Mouse (Mus musculus) left cerebral cortex, adult 18-20 months (tissue): ENCODE data around the gene Yjefn3. TPM values are rescaled to one million over a fixed set of nuclear protein-coding genes. Genes with fewer than 3 reads are reported as not detected.
"Not testable (repeated sequence)": the region's sequence is repeated elsewhere in the genome, so short reads cannot be mapped to it uniquely, and the experiment has no call there.

Experiments
- DNase-seq, 2 experiments: peaks; one replicate each; pipeline ENCODE4 v3.0.0; 2021 to 2022; ENCODE audit warnings: low spot score in 2 of 2, mixed read lengths in 1 of 2
- long read RNA-seq, 2 experiments: library from polyadenylated mRNA; stranded (forward); transcript quantifications; one replicate each; pipeline ENCODE4 v2.0.0; 2021
- total RNA-seq, 2 experiments: library from RNA; stranded (reverse); gene quantifications; 2 replicates each; pipeline ENCODE4 v1.2.3; 2021

Yjefn3 gene
- 10 to 100 TPM; 28.3 to 30.7 TPM for total RNA-seq
- long read RNA-seq, experiment 1, transcript Yjefn3-202 (6 exons, 785 nt), result major isoform, 5 of 41 reads
- long read RNA-seq, experiment 1, partial matches to known transcripts, result 9 of 41 reads
- long read RNA-seq, experiment 1, other reads (novel, unspliced or antisense), result 27 of 41 reads
- long read RNA-seq, experiment 2, transcript Yjefn3-202 (6 exons, 785 nt), result major isoform, 7 of 31 reads
- long read RNA-seq, experiment 2, partial matches to known transcripts, result 1 of 31 reads
- long read RNA-seq, experiment 2, other reads (novel, unspliced or antisense), result 23 of 31 reads

DNA sequence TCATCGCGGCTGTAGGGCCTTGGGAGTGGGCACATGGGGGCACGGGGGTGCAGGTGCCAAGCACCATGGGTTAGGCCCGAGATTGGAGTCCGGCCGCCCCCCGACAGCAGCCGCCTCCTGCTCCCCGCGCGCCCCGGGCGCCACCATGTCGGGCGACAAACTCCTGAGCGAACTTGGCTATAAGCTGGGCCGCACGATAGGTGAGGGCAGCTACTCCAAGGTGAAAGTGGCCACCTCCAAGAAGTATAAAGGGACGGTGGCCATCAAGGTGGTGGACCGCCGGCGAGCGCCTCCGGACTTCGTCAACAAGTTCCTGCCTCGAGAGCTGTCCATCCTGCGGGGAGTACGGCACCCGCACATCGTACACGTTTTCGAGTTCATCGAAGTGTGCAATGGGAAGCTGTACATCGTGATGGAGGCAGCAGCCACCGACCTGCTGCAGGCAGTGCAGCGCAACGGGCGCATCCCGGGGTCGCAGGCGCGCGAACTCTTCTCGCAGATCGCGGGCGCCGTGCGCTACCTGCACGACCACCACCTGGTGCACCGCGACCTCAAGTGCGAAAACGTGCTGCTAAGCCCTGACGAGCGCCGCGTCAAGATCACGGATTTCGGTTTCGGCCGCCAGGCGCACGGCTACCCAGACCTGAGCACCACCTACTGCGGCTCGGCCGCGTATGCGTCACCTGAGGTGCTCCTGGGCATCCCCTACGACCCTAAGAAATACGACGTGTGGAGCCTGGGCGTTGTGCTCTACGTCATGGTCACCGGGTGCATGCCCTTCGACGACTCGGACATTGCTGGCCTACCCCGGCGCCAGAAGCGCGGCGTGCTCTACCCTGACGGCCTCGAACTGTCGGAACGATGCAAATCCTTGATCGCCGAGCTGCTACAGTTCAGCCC, at the start of gene Yjefn3, which contains the start of the genes Tssk6 and Ndufa13:
TSS of gene Yjefn3 (minus strand) at position 550 of the 900 bp plus-strand sequence.
TSS of gene Tssk6 (plus strand) at position 22 of the 900 bp plus-strand sequence.
TSS of gene Ndufa13 (minus strand) at position 396 of the 900 bp plus-strand sequence.
- no peak for DNase-seq

DNA sequence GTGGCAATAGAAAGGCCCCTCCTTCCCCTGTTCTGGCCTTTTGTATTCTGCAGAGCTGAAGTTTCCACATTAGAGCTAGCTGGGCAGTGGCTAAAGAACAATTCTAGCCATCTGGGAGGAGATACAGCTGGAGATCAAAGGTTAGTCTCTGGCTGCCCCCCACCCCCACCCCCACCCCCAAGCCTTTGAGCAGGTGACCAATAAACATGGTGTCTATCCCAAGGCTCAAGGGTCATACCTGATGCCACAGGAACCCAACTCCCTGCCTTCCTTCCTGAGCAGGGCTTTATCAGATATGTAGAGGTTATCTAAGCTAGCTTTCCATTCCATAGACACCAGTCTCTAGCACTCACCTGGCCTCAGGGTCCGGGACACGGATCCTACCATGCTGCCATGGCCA, 47.8 kb upstream of the Yjefn3 start:
- no peak for DNase-seq

DNA sequence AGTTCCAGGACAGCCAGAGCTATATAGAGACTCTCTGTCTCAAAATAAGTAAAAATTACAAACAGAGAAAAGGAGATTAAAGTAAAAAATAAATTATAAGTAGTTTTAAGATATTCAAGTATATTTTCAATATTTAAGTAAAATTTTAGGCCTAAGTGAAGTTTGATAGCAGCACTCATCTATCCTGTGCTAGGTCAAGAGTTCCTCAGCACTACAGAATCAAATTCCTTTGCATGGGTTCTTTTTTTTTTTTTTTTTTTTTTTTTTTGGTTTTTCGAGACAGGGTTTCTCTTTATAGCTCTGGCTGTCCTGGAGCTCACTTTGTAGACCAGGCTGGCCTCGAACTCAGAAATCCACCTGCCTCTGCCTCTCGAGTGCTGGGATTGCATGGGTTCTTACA, 40.0 kb upstream of the Yjefn3 start:
- not testable (repeated sequence) for DNase-seq

DNA sequence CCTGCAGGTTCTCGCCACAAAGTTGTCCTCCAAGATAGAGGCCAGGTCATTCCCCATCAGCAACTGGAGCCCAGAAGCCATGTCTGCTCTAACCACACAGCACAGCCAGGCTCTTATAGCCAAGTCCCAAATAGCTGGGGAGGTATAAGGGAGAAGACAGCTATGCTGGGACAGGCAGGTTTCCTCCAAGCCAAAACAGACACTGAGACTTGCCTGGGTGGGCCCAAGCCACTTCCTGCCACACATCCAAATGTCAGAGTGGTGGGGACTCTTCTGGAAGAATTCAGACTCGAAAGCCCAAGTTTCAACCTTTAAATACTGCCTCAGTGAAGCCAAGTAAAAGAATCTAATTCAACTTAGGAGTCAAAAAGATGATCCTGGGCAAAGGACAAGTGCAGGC, 37.9 kb upstream of the Yjefn3 start:
- no peak for DNase-seq

DNA sequence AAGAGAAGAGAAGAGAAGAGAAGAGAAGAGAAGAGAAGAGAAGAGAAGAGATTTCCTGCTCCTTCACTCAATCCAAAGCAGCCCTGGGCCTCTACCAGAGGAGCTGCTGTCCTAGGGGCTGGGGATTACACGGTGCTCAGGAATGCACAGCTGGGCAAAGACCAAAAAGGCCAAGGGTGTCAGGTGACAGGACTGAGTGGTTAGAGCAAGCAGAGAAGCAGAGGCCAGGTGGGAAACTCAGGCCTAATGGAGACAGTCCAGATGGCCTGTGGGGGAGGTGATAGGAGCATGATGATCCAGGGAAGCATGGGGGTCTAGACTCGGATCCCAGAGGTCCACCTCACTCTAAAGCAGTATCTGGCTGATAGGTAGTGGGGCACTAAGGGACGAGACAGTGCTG, 37.1 kb upstream of the Yjefn3 start:
- DNase-seq, result no peak

DNA sequence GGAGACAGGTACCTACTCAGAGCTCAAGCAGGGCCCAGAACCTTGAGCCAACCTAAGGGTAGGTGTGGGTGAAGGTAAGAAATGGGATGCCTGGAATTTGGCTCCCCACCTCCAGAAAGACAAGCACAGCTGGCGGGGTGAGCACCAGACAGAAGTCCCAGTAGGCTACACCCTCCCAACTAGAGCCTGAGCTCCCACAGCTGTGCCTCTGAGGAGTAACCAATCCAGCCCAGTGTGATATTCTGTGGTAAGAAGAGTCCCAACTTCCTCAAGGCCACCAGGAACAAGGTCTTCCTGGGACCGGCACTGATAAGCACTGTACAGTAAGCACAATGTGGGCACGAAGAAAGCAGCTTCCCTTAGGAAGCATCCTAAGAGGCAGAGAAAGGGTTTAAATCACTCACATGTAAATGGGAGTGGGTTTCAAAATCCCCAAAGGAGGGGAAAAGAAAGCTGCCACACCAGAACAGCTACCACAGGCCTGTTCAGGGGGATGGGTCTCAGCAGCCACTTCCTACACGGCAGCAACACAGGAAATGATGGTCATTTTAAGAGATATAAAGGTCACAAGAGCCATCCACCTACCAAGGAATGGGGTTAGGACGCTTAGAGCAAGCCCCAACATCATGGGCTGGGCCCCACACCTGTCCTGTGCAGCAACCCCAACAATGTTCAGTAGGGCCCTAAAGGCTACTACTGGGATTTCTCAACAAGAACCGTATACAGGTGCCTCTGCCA, 35.9 kb upstream of the Yjefn3 start:
- DNase-seq, result no peak

DNA sequence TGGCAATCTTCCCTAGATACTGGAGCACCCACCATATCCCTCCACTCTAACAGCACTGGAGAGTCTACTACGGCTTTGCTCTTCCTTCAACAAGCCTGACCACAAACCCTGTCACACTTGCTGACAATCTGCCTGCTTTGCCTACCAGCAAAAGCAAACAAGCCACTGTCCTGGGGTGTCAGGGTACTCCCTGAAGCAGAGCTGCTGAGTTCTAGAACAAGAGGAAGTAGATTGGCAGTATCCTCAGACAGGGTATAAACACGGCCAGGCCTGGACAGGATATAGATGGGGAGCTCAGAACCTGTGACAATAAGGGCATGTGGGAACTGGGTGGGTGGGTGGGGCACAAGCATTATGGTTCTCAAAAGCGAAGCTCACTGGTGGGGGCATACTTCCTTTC, 35.0 kb upstream of the Yjefn3 start:
- no peak for DNase-seq

DNA sequence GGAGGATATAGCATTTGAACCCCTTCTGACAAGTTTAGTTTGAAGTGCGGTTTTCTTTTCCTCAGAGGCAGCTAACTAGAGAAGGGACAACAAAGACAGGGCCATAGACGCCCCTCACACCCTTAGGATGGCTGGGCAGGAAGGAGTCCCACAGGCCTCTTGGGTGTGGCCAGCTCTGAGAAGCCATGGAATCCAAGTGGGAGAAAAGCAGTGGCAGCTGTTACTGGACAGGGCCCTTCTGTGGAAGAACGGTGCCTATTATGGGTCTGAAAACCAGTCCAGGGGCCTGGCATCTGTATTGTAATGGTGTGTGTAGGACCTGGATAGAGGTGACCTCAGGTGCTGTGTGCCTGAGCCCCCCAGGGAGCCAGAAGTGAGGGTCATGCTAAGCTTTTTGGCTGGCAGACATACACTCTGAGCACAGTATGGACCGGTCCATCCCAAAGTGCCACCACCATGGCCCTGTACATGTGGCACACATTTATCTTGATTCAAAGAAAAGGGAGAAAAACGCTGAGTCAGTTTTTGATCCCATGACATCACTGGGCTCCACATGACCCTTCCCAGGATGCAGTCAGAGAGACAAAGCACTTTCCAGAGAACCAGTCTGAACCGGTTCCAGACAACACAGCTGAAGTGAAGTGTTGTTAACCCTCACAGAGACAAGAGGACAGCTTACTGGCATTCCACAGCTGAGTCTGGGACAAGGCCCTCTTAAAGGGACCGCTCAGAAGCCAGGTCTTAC, 33.7 kb upstream of the Yjefn3 start:
- DNase-seq, result no peak

DNA sequence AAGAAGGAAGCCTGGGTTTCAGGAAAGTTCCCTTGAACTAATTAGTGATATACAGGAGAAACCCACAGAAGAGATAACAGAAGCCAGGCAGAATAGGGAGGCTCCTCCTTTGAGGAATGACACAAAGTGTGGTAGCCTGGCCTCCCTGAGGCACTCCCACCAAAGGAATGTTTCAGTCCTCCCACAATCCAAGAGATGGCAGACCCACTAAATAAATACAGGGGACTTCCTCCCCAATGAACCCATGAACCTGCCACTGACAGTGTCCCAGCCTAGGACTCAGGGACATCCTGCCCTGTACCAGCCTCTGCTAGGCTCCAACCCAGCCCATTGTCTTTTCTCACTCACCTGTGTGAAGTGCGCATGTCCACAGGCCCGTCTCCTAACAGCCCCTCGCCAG, 32.9 kb upstream of the Yjefn3 start:
- no peak for DNase-seq

DNA sequence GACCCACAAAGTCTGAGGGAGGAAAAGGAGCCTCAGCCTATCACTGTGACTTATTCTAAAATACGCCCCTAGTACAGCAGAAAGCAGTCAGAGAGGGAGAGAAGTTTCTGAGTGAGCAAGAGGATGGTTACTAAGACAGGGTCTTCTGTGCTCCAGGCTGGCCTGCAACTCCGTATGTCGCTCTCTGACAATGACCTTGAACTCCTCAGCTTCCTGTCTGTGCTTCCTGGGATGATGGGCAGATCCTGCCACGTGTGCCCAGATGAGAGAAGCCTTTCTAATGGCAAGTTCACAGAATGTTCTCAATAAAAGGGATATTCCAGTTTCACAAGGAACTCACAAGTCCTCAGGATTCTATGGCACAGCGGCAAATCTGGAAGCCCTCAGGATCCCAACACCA, 32.1 kb upstream of the Yjefn3 start:
- no peak for DNase-seq

DNA sequence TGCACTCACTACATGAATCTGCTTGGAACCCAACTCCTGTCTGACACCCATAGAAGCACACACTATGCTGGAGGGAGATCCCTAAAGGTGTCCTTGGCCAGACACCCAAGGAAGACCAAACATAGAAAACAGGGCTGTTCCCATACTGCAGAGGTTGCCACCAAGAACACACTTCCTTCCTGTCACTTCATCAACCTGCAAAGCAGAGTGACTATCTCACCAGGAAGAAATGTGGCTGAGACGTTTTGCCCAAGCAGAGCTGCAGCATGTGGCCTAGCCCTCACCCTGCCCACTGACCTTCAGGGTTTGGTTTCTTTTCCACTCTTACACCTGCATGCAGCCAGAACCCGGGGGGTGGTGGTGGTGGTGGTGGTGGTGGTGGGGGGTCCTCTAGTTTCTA, 31.3 kb upstream of the Yjefn3 start:
- no peak for DNase-seq

DNA sequence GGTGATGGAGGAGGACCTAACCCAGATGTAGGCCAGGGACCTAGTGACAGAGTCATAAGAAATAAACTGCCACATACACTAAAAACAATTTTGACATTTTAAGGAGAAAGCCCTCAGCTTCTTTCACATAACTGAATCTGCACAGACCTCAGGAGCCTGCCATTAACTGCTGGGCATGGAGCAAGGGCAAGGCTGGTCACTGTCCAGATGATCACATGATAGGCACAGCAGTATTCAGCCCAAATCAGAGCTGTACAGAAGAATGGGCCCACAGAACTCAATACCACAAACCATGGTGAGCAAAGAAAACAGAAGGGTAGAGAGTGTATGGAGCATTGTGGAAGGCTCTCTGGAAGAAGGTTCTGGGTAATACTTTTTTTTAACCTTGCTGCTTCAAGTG, 24.4 kb upstream of the Yjefn3 start:
- DNase-seq, result no peak

DNA sequence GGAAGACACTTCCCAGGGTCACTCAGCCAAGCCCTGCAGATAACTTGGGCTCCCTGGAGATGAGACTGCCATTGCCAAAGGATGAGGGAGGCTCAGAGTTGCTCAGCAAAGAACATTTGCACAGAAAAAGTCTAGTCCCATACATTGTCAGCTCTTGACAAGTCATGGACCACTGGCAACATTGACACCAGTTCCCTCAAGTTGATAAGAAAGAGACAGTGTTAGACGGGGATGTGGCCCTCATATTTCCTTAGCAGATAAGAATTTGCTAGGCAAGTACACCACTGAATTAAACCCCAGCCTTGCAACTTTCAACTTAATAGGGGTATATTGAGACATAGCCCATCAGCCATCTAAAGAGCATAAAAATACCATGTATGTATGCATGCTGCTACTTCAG, 21.5 kb upstream of the Yjefn3 start:
- DNase-seq, result no peak

DNA sequence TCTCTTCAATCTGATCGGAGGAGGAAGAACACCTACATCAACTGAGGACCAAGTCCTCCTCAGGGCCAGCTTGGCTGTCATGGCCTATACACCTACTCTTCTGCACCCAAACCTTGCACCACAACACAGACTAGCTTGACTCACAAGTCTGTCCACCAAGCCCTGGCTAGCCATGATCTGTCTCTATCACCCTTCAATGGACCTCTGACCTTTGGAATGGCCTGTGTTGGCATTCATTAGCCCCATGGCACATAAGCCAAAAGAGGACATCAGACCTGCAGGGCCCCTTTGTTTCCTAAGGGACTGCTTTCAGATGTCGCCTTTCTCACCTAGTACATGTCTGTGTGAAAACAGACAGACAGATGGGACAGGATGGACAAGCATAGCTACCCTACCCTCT, 18.6 kb upstream of the Yjefn3 start:
- no peak for DNase-seq

DNA sequence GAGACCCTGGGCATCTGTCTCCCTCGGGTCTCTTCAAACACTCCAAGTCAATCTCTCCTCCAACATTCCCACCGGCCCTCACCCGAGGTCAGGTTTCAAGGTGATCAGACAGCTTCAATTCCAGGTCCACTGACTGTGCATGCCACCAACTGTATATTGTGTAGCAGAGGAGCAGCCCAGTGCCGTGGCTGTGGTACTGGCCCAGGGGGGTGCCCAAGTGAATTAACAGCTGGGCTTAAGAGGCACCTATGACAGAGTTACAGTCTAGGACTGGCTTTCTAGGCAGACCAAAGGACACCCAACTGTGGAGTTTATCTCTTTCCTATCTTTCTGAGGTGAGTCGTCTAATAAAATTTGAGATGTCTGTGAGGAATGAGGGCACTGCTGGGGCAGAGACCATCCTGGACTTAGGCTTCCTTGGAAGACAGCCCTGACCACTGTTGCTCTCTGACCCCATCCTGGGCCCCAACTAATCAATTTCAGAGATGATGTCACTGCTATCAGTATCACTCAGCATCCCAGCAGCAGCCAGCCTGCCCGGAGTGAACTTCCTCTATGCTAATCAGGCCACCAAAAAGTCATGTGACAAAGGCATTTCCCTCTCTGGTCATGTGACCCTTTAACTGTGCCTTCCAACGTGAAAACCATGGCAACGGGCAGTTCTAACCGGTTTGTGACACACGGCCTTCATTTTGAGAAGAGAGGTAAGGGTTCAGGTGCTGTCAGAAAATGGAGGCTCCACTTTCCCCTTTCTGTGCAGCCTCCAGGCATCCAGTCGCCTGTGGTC, 17.6 kb upstream of the Yjefn3 start:
- DNase-seq, result no peak

DNA sequence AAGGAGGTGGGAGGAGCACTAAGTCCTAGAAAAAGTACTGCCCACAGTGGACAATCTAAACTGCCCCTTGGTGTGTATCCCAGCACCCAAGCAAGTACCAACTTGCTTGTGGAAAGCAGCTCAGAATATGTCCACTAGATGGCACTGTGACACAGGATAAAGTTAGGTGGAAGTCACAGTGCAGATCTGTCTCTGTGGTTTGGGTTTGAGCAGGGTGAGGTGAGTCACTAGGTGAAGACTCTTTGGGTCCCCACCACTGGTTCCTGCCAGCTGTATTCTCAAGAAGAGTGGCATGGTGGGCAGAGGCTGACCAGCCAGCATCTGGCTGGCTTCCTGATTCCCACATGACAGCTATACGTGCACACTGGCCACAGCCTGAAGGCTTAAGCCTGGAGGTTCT, 16.5 kb upstream of the Yjefn3 start:
- peak; percentile 79 to 82 for DNase-seq

DNA sequence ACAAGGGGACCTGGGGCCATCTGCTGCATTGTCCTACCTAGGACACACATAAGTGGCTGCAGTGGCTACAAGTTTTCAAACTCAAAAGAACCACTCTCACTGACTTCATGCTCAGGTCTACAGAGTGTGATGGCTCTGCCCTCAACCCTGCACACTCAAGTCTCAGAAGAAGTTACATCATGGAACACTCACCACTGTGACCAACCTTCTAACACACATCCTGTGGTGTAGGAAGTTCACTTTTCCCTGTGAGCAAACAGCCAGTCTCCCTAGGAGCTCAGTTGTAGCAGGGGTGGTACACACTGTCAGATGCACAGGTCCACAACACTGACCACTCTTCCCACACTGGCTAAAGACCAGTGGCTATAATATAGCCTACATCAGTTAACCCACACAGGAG, 16.0 kb upstream of the Yjefn3 start:
- DNase-seq, result no peak

DNA sequence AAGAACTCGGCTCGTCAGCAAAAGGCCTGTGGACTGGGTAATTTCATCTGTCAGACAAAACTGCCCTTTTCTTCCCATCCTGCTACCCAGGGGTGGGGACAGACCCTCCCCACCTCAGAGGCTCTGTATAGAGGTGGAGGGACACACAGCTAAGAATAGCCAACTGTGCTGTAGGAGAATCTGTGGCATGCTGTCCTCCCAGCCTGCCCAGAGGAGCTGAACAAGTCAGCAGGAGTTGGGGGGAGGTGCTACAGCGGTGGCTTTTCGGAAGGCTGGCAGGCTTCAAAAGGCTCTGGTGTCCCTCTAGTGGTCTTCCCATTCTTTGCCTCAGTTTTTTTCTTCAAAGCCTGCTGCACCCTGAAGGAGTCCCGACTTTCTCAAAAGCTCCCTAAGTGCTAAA, 13.2 kb upstream of the Yjefn3 start:
- DNase-seq, result peak in 1 of 2 experiments; percentile 52

DNA sequence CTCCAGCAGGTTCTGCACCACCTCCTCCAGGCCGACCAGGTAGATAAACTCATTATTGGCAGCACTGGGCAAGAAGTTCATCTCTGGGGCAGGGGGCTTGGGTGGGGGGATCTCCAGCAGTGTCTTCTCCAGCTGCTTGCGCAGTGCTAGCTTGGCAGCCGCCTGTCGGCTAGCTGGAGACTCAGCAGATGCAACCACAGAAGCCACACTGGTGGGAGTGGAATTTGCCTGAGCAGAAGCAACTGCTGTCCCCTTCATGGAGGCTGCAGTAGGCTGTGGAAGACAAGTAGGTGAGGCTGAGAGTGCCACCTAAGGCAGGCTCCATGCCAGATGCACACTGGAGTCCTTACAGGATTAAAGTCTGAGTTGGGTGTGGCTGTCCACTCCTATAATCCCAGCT, 12.0 kb upstream of the Yjefn3 start:
- DNase-seq, result no peak

DNA sequence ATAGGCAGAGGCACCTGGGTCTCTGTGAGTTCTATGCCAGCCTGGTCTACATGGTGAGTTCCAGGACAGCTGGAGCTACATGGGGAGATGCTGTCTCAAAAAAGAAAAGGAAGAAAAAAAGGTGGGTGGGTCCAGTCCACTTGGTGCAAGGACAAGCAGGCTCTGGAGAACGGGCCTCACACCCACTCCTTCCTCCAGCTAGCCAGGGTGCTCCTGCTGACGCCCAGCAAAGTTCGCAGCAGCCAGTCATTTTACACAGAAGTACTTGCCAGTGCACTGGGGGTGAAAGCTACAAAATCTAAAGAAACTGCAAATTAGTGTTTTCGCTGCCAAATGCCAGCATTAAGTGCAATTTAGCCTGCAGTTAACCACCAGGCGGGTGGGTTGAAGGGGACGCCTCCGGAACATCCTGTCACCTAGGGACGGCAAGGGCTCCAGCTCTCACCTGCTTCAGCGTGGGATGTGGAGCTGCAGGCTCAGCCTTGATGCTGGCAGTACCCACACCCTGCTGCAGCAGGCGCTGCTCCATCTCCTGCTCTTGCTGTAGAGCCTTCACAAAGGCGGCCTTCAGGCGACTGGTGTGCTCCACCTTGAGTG, 10.1 kb upstream of the Yjefn3 start:
- peak; percentile 61 to 70 for DNase-seq
